Mouse (Mus musculus) limb, embryonic 15.5 days (tissue): Measurements from ENCODE around the gene Gsc. TPM values are rescaled to one million over a fixed set of nuclear protein-coding genes. Genes with fewer than 3 reads are reported as not detected.

Experiments
- ATAC-seq: fragments of 200-750 bp; cut with Nextera tagmentation; 2 replicates; pipeline ENCODE4 v1.8.0; 2017; ENCODE audit warnings: low read depth, moderate TSS enrichment; ENCODE audit not compliant: insufficient number of reproducible peaks, low FRiP score, low TSS enrichment
- H3K27ac ChIP-seq: fragments of 300-500 bp; sonication (generic); 2 replicates; pipeline ENCODE4 v1.5.1; 2015; ENCODE audit warnings: moderate library complexity, mild to moderate bottlenecking, inconsistent platforms
- H3K27me3 ChIP-seq: fragments of 300-500 bp; sonication (generic); 2 replicates; pipeline ENCODE4 v1.6.1; 2015; ENCODE audit warnings: inconsistent platforms
- H3K36me3 ChIP-seq: fragments of 300-500 bp; sonication (generic); 2 replicates; pipeline ENCODE4 v1.6.1; 2015; ENCODE audit warnings: inconsistent platforms
- H3K4me1 ChIP-seq: fragments of 300-500 bp; sonication (generic); 2 replicates; pipeline ENCODE4 v1.6.1; 2015; ENCODE audit warnings: inconsistent platforms
- H3K4me2 ChIP-seq: fragments of 300-500 bp; sonication (generic); 2 replicates; pipeline ENCODE4 v1.6.1; 2015; ENCODE audit warnings: mild to moderate bottlenecking, inconsistent platforms
- H3K4me3 ChIP-seq: fragments of 300-500 bp; sonication (generic); 2 replicates; pipeline ENCODE4 v1.5.1; 2015; ENCODE audit warnings: mild to moderate bottlenecking, inconsistent platforms
- H3K9ac ChIP-seq: fragments of 300-500 bp; sonication (generic); 2 replicates; pipeline ENCODE4 v1.6.1; 2015; ENCODE audit warnings: inconsistent platforms
- H3K9me3 ChIP-seq: fragments of 300-500 bp; sonication (generic); 2 replicates; pipeline ENCODE4 v1.6.1; 2016; ENCODE audit warnings: inconsistent platforms
- WGBS: fragments of 180-500 bp; shearing (Covaris S2); methylation state at CpG from one replicate; pipeline ENCODE4 v1.1.7; 2015; 5-methylcytosine and 5-hydroxymethylcytosine counted together
- polyA plus RNA-seq: library from polyadenylated mRNA; unstranded; fragments of >200 nt; fragmentation: Nextera tagmentation; extraction: Ambion mirVana; gene quantifications from 2 replicates; pipeline ENCODE4 v1.2.1, GENCODE M21; 2015

Gene Gsc
- polyA plus RNA-seq, 1 experiment from 2014 or later = 7.2 TPM

GRCm38 (mm10) chr12:104474881-104475740 lies 2.0 kb upstream of the Gsc start:
- H3K9ac ChIP-seq = 0 out of 2 replicates have a peak overlapping the region, but pooled peaks have one; percentile 5
- H3K9me3 ChIP-seq = no peaks in the 10 kb centered on the region
- H3K27ac ChIP-seq = no peak overlapping the region
- H3K4me2 ChIP-seq = peak overlapping the region; percentile 93; the same call in 1 of the 2 replicates
- ATAC-seq = no peak
- 14% methylated on average over 22 of the region's 22 CpGs for WGBS
- H3K36me3 ChIP-seq = no peaks in the 10 kb centered on the region
- H3K4me1 ChIP-seq = peaks cover 32% of the 10 kb centered on the region
- peak overlapping the region; percentile 58 for H3K4me3 ChIP-seq
- H3K27me3 ChIP-seq = peaks cover 86% of the 10 kb centered on the region

DNA sequence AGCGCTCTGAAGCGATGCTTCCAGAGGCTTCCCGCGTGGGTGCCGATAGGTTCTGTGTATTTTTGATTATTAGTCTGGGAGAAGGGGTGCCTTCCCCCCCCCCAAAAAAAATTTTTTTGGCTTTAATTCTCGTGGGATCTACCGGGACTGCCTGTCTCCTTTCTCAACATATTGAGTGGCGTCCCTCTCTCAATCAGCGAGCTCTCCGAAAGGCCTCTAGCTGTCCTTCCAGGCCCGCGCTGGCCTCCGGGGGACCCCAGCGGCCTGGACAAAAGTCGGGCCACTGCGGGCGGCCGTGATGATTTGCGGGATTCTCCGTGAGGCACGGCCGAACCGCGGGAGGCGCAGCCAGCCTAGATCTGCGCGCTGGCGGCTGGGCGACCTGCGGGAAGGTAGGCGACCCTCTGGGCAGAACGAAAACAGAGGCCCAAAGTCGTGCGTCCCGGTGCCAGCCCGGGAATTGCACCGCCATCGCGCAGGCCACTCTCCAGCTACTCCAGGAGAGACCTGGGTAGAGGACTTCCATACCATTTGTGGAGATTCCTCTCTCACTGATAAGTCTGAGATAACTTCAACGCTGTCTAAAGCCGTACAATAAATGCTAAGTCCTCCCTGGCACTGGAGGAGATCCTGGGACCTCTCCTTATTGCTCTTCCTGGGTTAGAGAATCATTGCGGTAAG lies 1.2 kb upstream of the Gsc start:
- peak overlapping the region; percentile 58 for H3K4me3 ChIP-seq
- ATAC-seq = no peak
- no peaks in the 10 kb centered on the region for H3K36me3 ChIP-seq
- H3K9me3 ChIP-seq = no peaks in the 10 kb centered on the region
- peaks cover 85% of the 10 kb centered on the region for H3K27me3 ChIP-seq
- 0 out of 2 replicates have a peak overlapping the region, but pooled peaks have one; percentile 5 for H3K9ac ChIP-seq
- H3K4me2 ChIP-seq = peak overlapping the region; percentile 93
- H3K4me1 ChIP-seq = peaks cover 32% of the 10 kb centered on the region
- WGBS = 5% methylated on average over 42 of the region's 42 CpGs
- no peak overlapping the region for H3K27ac ChIP-seq

GRCm38 (mm10) chr12:104473492-104473891 lies 362 bp upstream of the Gsc start:
- Histone ChIP-seq H3K4me1 (peaks cover 32% of the 10 kb centered on the region), H3K4me3 (peak overlapping the region; percentile 58), H3K9me3 (no peaks in the 10 kb centered on the region), H3K4me2 (peak overlapping the region; percentile 93), H3K9ac (no peak overlapping the region), H3K27ac (0 out of 2 replicates have a peak overlapping the region, but pooled peaks have one; percentile 43), H3K27me3 (peaks cover 90% of the 10 kb centered on the region), H3K36me3 (no peaks in the 10 kb centered on the region)
- WGBS = 1% methylated on average over 16 of the region's 18 CpGs
- ATAC-seq = no peak

DNA sequence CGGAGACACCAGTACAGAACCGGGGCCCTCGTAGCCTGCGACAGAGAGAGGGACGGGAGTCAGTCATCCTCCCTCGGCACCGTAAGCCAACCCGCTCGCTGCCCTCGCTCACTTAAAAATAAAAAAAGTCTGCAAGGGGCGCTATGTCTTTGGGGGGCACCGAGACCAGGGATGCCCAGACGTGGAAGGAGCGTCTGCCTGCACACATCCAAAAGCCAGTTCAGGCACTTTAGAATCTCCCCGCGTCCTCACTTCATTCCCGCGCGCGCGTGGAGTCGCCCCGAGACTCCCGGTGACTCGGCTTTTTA lies 958 bp downstream of the Gsc start:
- Histone ChIP-seq H3K9me3 (no peaks in the 10 kb centered on the region), H3K4me2 (peak overlapping the region; percentile 93), H3K9ac (peak overlapping the region; percentile 29), H3K4me3 (peak overlapping the region; percentile 58), H3K27ac (no peak overlapping the region), H3K4me1 (peaks cover 32% of the 10 kb centered on the region), H3K27me3 (peaks cover 89% of the 10 kb centered on the region), H3K36me3 (no peaks in the 10 kb centered on the region)
- 2% methylated on average over 25 of the region's 25 CpGs for WGBS
- no peak for ATAC-seq

DNA sequence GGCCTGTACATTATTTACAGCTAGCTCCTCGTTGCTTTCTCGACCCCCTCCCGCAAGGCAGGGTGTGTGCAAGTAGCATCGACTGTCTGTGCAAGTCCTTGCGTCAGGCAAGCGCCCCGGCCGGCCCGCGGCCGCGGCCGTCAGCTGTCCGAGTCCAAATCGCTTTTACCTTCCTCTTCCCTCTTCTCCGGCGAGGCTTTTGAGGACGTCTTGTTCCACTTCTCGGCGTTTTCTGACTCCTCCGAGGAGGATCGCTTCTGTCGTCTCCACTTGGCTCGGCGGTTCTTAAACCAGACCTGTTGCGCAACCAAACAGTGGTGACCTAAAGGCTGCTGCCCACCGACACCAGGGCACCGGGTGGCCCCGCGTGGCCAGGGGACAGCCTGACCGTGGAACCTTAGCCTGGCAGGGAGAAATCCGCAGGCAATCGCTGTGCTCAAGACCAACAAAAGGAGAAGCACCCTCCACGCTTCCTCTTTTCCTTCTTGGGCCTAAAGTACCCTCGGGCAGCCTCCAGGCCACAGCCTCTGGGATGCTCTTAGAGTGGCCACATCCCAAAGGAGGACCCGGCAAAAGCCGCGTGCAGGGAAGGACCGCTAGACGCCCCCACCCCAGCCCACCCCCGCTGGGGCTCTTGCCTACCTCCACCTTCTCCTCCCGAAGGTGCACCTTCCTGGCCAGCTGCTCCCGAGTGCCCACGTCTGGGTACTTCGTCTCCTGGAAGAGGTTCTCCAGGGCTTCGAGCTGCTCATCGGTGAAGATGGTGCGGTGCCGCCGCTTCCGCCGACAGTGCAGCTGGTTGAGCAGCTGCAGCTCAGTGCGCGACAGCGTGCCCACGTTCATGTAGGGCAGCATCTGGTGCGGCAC lies 1.5 kb downstream of the Gsc start:
- peak overlapping the region; percentile 58 for H3K4me3 ChIP-seq
- H3K27me3 ChIP-seq = peaks cover 90% of the 10 kb centered on the region
- H3K27ac ChIP-seq = no peak overlapping the region
- H3K9ac ChIP-seq = peak overlapping the region; percentile 29; the same call in 1 of the 2 replicates
- no peak for ATAC-seq
- no peaks in the 10 kb centered on the region for H3K36me3 ChIP-seq
- 4% methylated on average over 57 of the region's 57 CpGs for WGBS
- H3K4me2 ChIP-seq = peak overlapping the region; percentile 93
- peaks cover 32% of the 10 kb centered on the region for H3K4me1 ChIP-seq
- H3K9me3 ChIP-seq = no peaks in the 10 kb centered on the region

- Histone ChIP-seq H3K9ac (no peak overlapping the region), H3K4me1 (peaks cover 32% of the 10 kb centered on the region)
Observed at GRCm38 (mm10) chr12:104470646-104471045, 2.5 kb downstream of the Gsc start.

DNA sequence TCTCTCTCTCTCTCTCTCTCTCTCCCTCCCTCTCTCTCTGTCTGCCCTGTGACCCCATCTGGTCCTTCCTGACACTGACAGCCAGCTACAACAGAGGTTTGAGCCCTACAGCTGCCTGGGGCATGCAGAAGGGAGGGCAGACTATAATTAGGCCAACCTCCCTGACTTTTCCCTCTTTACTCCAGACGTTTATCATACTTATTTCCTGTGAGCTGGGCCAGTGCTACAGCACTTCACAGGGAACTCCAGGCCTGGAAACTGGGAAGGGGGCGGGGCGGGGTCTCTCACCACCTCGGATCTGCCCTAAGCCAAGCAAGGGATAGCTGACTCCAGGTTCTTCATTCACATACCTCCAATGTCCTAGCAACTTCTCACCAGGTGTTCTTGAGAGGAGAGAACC lies 4.3 kb downstream of the Gsc start:
- no peak for ATAC-seq
- peaks cover 27% of the 10 kb centered on the region for H3K4me1 ChIP-seq
- H3K9ac ChIP-seq = no peak overlapping the region
- H3K36me3 ChIP-seq = no peaks in the 10 kb centered on the region
- H3K4me2 ChIP-seq = no peak overlapping the region
- H3K4me3 ChIP-seq = no peak overlapping the region
- H3K27ac ChIP-seq = no peak overlapping the region
- no peaks in the 10 kb centered on the region for H3K9me3 ChIP-seq
- H3K27me3 ChIP-seq = peaks cover 70% of the 10 kb centered on the region
- 9% methylated on average over 4 of the region's 4 CpGs for WGBS

More at GRCm38 (mm10) chr12:104470646-104471045, 2.5 kb downstream of the Gsc start:
- 43% methylated on average over 6 of the region's 6 CpGs for WGBS
- no peaks in the 10 kb centered on the region for H3K36me3 ChIP-seq
- ATAC-seq = no peak
- peak overlapping the region; percentile 58 for H3K4me3 ChIP-seq
- peaks cover 84% of the 10 kb centered on the region for H3K27me3 ChIP-seq
- H3K4me2 ChIP-seq = 0 out of 2 replicates have a peak overlapping the region, but pooled peaks have one; percentile 93
- no peak overlapping the region for H3K27ac ChIP-seq
- no peaks in the 10 kb centered on the region for H3K9me3 ChIP-seq

GRCm38 (mm10) chr12:104467372-104467771 lies 5.8 kb downstream of the Gsc start:
- no peaks in the 10 kb centered on the region for H3K9me3 ChIP-seq
- H3K4me2 ChIP-seq = no peak overlapping the region
- no peak overlapping the region for H3K27ac ChIP-seq
- no peak for ATAC-seq
- no peak overlapping the region for H3K9ac ChIP-seq
- WGBS = 27% methylated on average over 6 of the region's 6 CpGs
- peaks cover 13% of the 10 kb centered on the region for H3K4me1 ChIP-seq
- peaks cover 58% of the 10 kb centered on the region for H3K27me3 ChIP-seq
- H3K36me3 ChIP-seq = no peaks in the 10 kb centered on the region
- no peak overlapping the region for H3K4me3 ChIP-seq

DNA sequence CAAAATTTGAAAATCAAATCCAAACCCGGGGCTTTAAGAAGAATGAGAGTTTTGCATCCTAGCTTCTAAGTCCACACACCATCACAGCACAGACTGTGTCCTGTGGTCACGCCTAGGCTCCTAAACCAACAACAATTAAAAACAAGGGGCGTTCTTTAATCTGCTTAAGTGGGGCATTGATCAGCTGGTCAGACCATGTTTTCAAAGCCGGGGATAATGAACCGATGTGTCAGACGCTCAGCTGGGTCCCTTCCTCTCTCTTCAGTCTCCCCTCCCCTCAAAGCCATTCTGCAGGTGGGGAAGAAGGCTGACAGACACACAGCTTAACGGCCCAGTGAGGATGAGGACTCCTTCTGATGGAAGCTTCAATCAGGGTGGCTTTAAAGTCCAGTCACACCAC lies 6.2 kb downstream of the Gsc start:
- Histone ChIP-seq H3K9ac (no peak overlapping the region), H3K4me3 (no peak overlapping the region), H3K4me1 (peaks cover 9% of the 10 kb centered on the region), H3K36me3 (no peaks in the 10 kb centered on the region), H3K27me3 (peaks cover 54% of the 10 kb centered on the region), H3K4me2 (no peak overlapping the region), H3K9me3 (no peaks in the 10 kb centered on the region), H3K27ac (no peak overlapping the region)
- WGBS = 37% methylated on average over 7 of the region's 7 CpGs
- ATAC-seq = no peak

DNA sequence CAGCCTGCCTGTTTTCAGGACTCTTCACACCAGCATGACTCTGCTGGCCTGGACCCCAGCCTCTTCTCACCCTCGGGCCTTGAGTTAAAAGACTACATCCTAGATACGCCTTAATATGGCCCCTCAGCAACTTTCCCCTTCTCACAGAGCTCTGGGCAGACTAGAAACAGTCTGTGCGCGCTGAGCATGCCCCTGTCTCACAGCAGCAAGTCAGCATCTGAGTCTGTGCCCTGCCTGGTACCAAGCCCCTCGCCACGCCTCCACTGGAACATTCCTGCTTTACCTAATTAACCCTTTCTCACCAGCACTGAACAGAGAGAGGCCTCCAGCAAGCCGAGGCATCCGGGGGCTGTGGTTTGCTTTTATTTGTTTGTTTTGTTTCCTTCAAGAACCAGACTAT lies 11.8 kb downstream of the Gsc start:
- Histone ChIP-seq H3K36me3 (no peaks in the 10 kb centered on the region), H3K9ac (no peak overlapping the region), H3K27ac (no peak overlapping the region), H3K27me3 (peaks cover 4% of the 10 kb centered on the region; the same call in 1 of the 2 replicates), H3K4me1 (0 out of 2 replicates have a peak, but pooled peaks cover 4% of the 10 kb centered on the region), H3K9me3 (no peaks in the 10 kb centered on the region), H3K4me3 (no peak overlapping the region), H3K4me2 (no peak overlapping the region)
- WGBS = 15% methylated on average over 8 of the region's 8 CpGs
- ATAC-seq = no peak

DNA sequence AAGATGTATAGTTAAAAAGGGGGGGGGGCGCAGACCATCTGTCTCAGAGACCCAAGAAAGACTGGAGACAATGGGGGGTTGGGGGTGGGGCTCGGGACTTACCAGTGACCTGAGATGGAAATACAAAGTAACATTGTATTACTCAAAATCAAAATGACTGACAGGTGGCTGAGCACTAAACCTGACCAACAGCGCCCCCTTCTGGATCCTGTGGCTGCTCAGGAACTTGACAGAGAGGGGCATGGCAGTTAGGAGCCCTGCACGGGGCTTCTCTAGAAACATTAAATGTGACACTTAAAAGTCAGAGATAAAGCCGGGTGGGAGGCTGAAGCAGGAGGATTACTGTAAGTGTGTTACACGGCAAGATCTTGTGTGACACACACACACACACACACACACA lies 13.8 kb downstream of the Gsc start:
- no peak for ATAC-seq
- H3K4me2 ChIP-seq = no peak overlapping the region
- H3K9me3 ChIP-seq = no peaks in the 10 kb centered on the region

More for the DNA sequence above, 13.8 kb downstream of the Gsc start:
- no peak overlapping the region for H3K4me3 ChIP-seq
- H3K27me3 ChIP-seq = peaks cover 3% of the 10 kb centered on the region; the same call in 1 of the 2 replicates
- WGBS = 62% methylated on average over 6 of the region's 6 CpGs
- H3K36me3 ChIP-seq = no peaks in the 10 kb centered on the region
- no peak overlapping the region for H3K27ac ChIP-seq
- H3K9ac ChIP-seq = no peak overlapping the region
- 0 out of 2 replicates have a peak, but pooled peaks cover 4% of the 10 kb centered on the region for H3K4me1 ChIP-seq
